Mouse (Mus musculus) hindbrain, embryonic 11.5 days (tissue): ENCODE results near the gene Trpc3. TPM values are rescaled to one million over a fixed set of nuclear protein-coding genes. Genes with fewer than 3 reads are reported as not detected.

Experiments
- polyA plus RNA-seq: library from polyadenylated mRNA; unstranded; fragments of >200 nt; fragmentation: Nextera tagmentation; extraction: Ambion mirVana; gene quantifications from 2 replicates; pipeline ENCODE4 v1.2.1, GENCODE M21; 2014

Trpc3 gene
- polyA plus RNA-seq, 1 experiment from 2014 or later, result 5.2 TPM

Other genes starting within 250 kb of the Trpc3 start
- 103 and 121 TPM in 2 replicates for gene Anxa5, start 214.3 kb downstream of the Trpc3 start, polyA plus RNA-seq
- 0.45 and 0.95 TPM in 2 replicates for gene 1810062G17Rik, start 214.2 kb downstream of the Trpc3 start, polyA plus RNA-seq
- 0.34 and 0.70 TPM in 2 replicates for gene Gm11549, start 168.4 kb downstream of the Trpc3 start, polyA plus RNA-seq
- 104 and 108 TPM in 2 replicates for gene Exosc9, start 137.6 kb downstream of the Trpc3 start, polyA plus RNA-seq
- gene Ccna2, start 118.0 kb downstream of the Trpc3 start, polyA plus RNA-seq, result 242 and 261 TPM in 2 replicates
- gene Bbs7, start 76.7 kb downstream of the Trpc3 start, polyA plus RNA-seq, result 20.2 and 23.1 TPM in 2 replicates
- 45.7 and 62.4 TPM in 2 replicates for gene 4932438A13Rik, start 172.9 kb upstream of the Trpc3 start, polyA plus RNA-seq